Mouse (Mus musculus) liver, embryonic 16.5 days (tissue): ENCODE measurements around the gene Sec22b. TPM values are rescaled to one million over a fixed set of nuclear protein-coding genes. Genes with fewer than 3 reads are reported as not detected.

Experiments used
- ATAC-seq: fragments of 200-750 bp; cut with Nextera tagmentation; 2 replicates; pipeline ENCODE4 v1.8.0; 2017; ENCODE audit warnings: low read depth, mild to moderate bottlenecking, moderate number of reproducible peaks, moderate library complexity
- H3K27ac ChIP-seq: fragments of 300-500 bp; sonication (generic); 2 replicates; pipeline ENCODE4 v1.5.1; 2014; ENCODE audit warnings: mild to moderate bottlenecking, low read length
- H3K27me3 ChIP-seq: fragments of 300-500 bp; sonication (generic); 2 replicates; pipeline ENCODE4 v1.6.1; 2014; ENCODE audit warnings: low read depth, low read length, mixed read lengths; ENCODE audit not compliant: control insufficient read depth, insufficient read depth
- H3K36me3 ChIP-seq: fragments of 300-500 bp; sonication (generic); 2 replicates; pipeline ENCODE4 v1.6.1; 2014; ENCODE audit warnings: mild to moderate bottlenecking; ENCODE audit not compliant: control insufficient read depth, insufficient read depth
- H3K4me1 ChIP-seq: fragments of 300-500 bp; sonication (generic); 2 replicates; pipeline ENCODE4 v1.6.1; 2014; ENCODE audit warnings: low read depth, low read length, mixed read lengths; ENCODE audit not compliant: control insufficient read depth
- H3K4me2 ChIP-seq: fragments of 300-500 bp; sonication (generic); 2 replicates; pipeline ENCODE4 v1.6.1; 2014; ENCODE audit warnings: low read depth, low read length, mixed read lengths
- H3K4me3 ChIP-seq: fragments of 300-500 bp; sonication (generic); 2 replicates; pipeline ENCODE4 v1.5.1; 2014; ENCODE audit warnings: low read depth, mild to moderate bottlenecking, low read length
- H3K9ac ChIP-seq: fragments of 300-500 bp; sonication (generic); 2 replicates; pipeline ENCODE4 v1.6.1; 2014; ENCODE audit warnings: low read depth, low read length
- H3K9me3 ChIP-seq: fragments of 300-500 bp; sonication (generic); replicated peaks from 2 replicates; pipeline ENCODE4 v1.6.1; 2016; ENCODE audit warnings: low read length; ENCODE audit not compliant: control insufficient read depth
- WGBS: fragments of 180-500 bp; shearing (Covaris S2); extraction: QIAGEN DNeasy Blood & Tissue Kit; methylation state at CpG from one replicate; pipeline ENCODE4 v1.1.7; 2014; ENCODE audit not compliant: insufficient replicate concordance; 5-methylcytosine and 5-hydroxymethylcytosine counted together
- polyA plus RNA-seq: library from polyadenylated mRNA; unstranded; fragments of >200 nt; fragmentation: Nextera tagmentation; extraction: Ambion mirVana; gene quantifications from 2 replicates; pipeline ENCODE4 v1.2.1, GENCODE M21; 2015

Sec22b gene
- polyA plus RNA-seq, 1 experiment from 2014 or later, result 54.8 TPM

DNA sequence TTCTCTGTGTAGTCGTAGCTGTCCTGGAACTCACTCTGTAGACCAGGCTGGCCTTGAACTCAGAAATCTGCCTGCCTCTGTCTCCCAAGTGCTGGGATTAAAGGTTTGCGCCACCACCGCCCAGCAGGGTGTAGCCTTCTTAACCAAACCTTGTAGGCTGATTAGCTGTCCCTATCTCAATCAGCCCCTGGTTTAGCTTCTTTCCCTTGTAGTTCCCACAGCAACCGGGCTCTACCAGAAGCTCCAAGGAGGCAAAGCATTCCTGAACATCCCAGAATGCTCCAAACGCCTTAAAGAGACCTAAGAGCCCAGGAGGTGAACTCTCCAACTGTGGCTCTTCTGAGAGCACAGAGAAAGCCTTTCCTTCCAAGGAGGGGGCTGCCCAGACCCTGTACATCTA is 32.3 kb upstream of the Sec22b start:
- H3K36me3 ChIP-seq, result no peaks in the 10 kb centered on the region
- no peak for ATAC-seq

DNA sequence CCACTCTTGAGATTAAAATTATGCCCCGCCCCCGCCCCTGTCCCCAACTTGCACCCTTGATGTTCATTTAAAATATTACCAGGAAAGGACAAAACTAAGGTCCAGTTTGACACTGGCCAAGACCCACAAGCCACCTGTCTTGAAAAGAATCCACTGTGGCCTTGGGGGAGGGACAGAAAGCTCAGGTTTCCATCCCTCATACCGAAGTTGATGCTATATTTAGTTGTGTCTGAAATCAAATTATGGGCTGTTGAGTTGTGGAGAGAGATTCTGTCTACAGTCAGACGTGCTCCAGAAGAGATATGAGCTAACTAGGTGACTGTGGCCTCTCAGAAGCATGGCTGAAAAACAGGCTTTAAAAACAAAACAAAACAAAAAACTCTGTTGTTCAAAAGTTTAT is 31.3 kb upstream of the Sec22b start:
- ATAC-seq, result no peak
- H3K9me3 ChIP-seq, result no peaks in the 10 kb centered on the region
- H3K27me3 ChIP-seq, result peaks cover 16% of the 10 kb centered on the region
- H3K4me1 ChIP-seq, result no peaks in the 10 kb centered on the region
- WGBS, result 53% methylated on average over 4 of the region's 4 CpGs
- no peak overlapping the region for H3K9ac ChIP-seq
- no peak overlapping the region for H3K27ac ChIP-seq
- H3K4me3 ChIP-seq, result no peak overlapping the region
- no peaks in the 10 kb centered on the region for H3K36me3 ChIP-seq
- H3K4me2 ChIP-seq, result no peak overlapping the region

More for the DNA sequence above, 32.3 kb upstream of the Sec22b start:
- 43% methylated on average over 5 of the region's 5 CpGs for WGBS
- H3K4me2 ChIP-seq, result no peak overlapping the region
- H3K4me3 ChIP-seq, result no peak overlapping the region
- H3K27ac ChIP-seq, result no peak overlapping the region
- H3K9ac ChIP-seq, result no peak overlapping the region
- peaks cover 16% of the 10 kb centered on the region for H3K27me3 ChIP-seq
- no peaks in the 10 kb centered on the region for H3K9me3 ChIP-seq
- no peaks in the 10 kb centered on the region for H3K4me1 ChIP-seq

- no peak overlapping the region for H3K4me3 ChIP-seq
- H3K27me3 ChIP-seq, result no peaks in the 10 kb centered on the region
- H3K27ac ChIP-seq, result no peak overlapping the region
- peak; percentile 51; the same call in 1 of the 2 replicates for ATAC-seq
- no peaks in the 10 kb centered on the region for H3K4me1 ChIP-seq
- WGBS, result 50% methylated on average over 5 of the region's 5 CpGs
- H3K36me3 ChIP-seq, result no peaks in the 10 kb centered on the region
- H3K4me2 ChIP-seq, result no peak overlapping the region
- H3K9ac ChIP-seq, result no peak overlapping the region
- H3K9me3 ChIP-seq, result no peaks in the 10 kb centered on the region
Measured at GRCm38 (mm10) chr3:97874777-97875176, 26.2 kb upstream of the Sec22b start.

DNA sequence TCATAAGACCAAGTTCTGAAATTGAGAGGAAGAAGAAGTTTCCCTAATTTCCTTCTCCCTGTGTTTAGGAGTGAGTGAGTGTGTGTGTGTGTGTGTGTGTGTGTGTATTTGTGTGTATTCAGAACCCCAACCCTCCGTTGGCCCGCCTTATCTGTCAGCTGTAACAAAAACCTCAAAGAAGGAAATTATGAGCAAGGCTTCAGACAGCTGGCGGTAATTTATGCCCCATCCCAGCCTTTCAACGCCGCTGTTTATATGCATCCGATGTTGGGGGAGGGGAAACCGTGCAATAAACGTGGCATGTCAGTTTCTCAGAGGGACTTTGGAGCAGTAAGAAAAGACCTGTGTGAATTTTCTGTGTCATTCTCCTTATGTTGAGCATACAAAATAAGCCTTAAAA is 24.7 kb upstream of the Sec22b start:
- no peak overlapping the region for H3K4me2 ChIP-seq
- H3K27ac ChIP-seq, result no peak overlapping the region
- H3K4me3 ChIP-seq, result no peak overlapping the region
- H3K9ac ChIP-seq, result no peak overlapping the region
- ATAC-seq, result no peak
- H3K4me1 ChIP-seq, result no peaks in the 10 kb centered on the region
- 15% methylated on average over 8 of the region's 8 CpGs for WGBS
- H3K27me3 ChIP-seq, result no peaks in the 10 kb centered on the region
- no peaks in the 10 kb centered on the region for H3K9me3 ChIP-seq
- H3K36me3 ChIP-seq, result no peaks in the 10 kb centered on the region

- WGBS, result 8% methylated on average over 5 of the region's 5 CpGs
- ATAC-seq, result no peak
- H3K27me3 ChIP-seq, result no peaks in the 10 kb centered on the region
Measured at GRCm38 (mm10) chr3:97879222-97879621, 21.8 kb upstream of the Sec22b start.

DNA sequence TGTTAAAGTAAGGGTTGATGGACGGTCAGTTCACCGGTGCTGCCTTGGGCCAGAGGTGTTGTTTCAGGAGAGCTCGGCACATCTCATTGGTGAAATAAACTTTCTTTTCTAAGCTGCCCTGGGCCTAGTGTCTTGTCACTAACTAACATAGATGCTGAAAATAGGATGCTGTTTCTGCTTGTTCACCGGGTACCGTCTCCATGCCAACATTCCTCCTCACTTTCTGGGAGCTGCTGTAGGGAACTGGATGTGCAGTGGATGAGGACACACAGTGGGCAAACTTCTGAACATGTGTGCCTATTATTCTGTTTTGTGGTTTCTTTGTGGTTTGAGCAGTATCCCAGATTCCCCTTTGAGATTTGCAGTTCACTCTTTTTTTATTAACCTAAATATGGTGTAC is 19.4 kb upstream of the Sec22b start:
- 77% methylated on average over 5 of the region's 5 CpGs for WGBS
- Histone ChIP-seq H3K4me1 (no peaks in the 10 kb centered on the region), H3K9me3 (no peaks in the 10 kb centered on the region), H3K4me2 (no peak overlapping the region), H3K36me3 (no peaks in the 10 kb centered on the region), H3K4me3 (no peak overlapping the region), H3K9ac (no peak overlapping the region), H3K27ac (no peak overlapping the region), H3K27me3 (no peaks in the 10 kb centered on the region)
- ATAC-seq, result no peak

More at GRCm38 (mm10) chr3:97879222-97879621, 21.8 kb upstream of the Sec22b start:
- Histone ChIP-seq H3K27ac (no peak overlapping the region), H3K36me3 (no peaks in the 10 kb centered on the region), H3K4me3 (no peak overlapping the region), H3K4me1 (no peaks in the 10 kb centered on the region), H3K9ac (no peak overlapping the region), H3K4me2 (no peak overlapping the region), H3K9me3 (no peaks in the 10 kb centered on the region)

GRCm38 (mm10) chr3:97887785-97888167 is 13.2 kb upstream of the Sec22b start:
- H3K9me3 ChIP-seq, result no peaks in the 10 kb centered on the region
- H3K9ac ChIP-seq, result no peak overlapping the region
- H3K27me3 ChIP-seq, result peaks cover 20% of the 10 kb centered on the region
- H3K4me3 ChIP-seq, result no peak overlapping the region
- no peak overlapping the region for H3K4me2 ChIP-seq
- no peaks in the 10 kb centered on the region for H3K36me3 ChIP-seq
- no peak overlapping the region for H3K27ac ChIP-seq
- WGBS, result 55% methylated on average over 5 of the region's 5 CpGs
- H3K4me1 ChIP-seq, result no peaks in the 10 kb centered on the region
- no peak for ATAC-seq

- H3K36me3 ChIP-seq, result no peaks in the 10 kb centered on the region
- ATAC-seq, result no peak
- H3K4me2 ChIP-seq, result peak within 1 kb of the TSS; percentile 35; the same call in 1 of the 2 replicates
- no peaks in the 10 kb centered on the region for H3K4me1 ChIP-seq
- H3K4me3 ChIP-seq, result no peak within 1 kb of the TSS
- 4% methylated on average over 44 of the region's 44 CpGs for WGBS
- no peak within 1 kb of the TSS for H3K9ac ChIP-seq
- H3K27ac ChIP-seq, result no peak within 1 kb of the TSS
- H3K9me3 ChIP-seq, result no peaks in the 10 kb centered on the region
- peaks cover 20% of the 10 kb centered on the region for H3K27me3 ChIP-seq
Measured at GRCm38 (mm10) chr3:97888168-97888901, 12.7 kb upstream of the Sec22b start, which contains the start of gene Pde4dip. TSS of gene Pde4dip (minus strand) at chr3:97888707.

DNA sequence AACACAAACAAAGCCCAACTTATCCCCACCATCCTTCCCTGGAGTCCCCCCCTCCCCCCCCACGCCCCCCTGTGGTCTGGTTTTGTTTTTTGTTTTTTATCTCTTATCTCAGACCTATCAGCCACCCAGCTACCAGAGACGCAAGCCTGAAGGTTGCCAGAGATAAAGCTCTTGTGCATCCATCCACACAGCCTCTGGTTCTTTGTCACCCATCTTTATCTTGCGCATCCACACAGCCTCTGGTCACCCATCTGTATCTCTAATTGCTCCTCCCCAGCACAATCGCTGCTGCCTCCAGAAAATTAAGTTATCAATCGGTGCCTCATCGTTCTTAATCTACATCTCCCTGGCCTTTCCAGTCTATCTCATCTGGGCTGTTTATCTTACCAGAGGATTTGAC is 10.8 kb upstream of the Sec22b start:
- H3K9ac ChIP-seq, result no peak overlapping the region
- peaks cover 20% of the 10 kb centered on the region for H3K27me3 ChIP-seq
- H3K36me3 ChIP-seq, result no peaks in the 10 kb centered on the region
- no peak for ATAC-seq
- H3K4me3 ChIP-seq, result no peak overlapping the region
- no peaks in the 10 kb centered on the region for H3K4me1 ChIP-seq
- WGBS, result 14% methylated on average over 6 of the region's 6 CpGs
- no peak overlapping the region for H3K27ac ChIP-seq
- no peak overlapping the region for H3K4me2 ChIP-seq
- H3K9me3 ChIP-seq, result no peaks in the 10 kb centered on the region
